Mouse (Mus musculus) forebrain, embryonic 10.5 days (tissue): ENCODE measurements around the gene Topbp1. TPM values are rescaled to one million over a fixed set of nuclear protein-coding genes. Genes with fewer than 3 reads are reported as not detected.

Experiments
- polyA plus RNA-seq: library from polyadenylated mRNA; unstranded; fragments of >200 nt; fragmentation: Nextera tagmentation; extraction: Ambion mirVana; gene quantifications from 2 replicates; pipeline ENCODE4 v1.2.1, GENCODE M21; 2016

Gene Topbp1
- polyA plus RNA-seq, 1 experiment from 2014 or later = 96.0 TPM

Other genes with a start within 250 kb of the Topbp1 start
- 8.3 and 9.1 TPM in 2 replicates for gene Rab6b, start 193.4 kb upstream of the Topbp1 start, polyA plus RNA-seq
- gene Srprb, start 103.1 kb upstream of the Topbp1 start, polyA plus RNA-seq = 62.1 and 66.9 TPM in 2 replicates
- not detected in 2 replicates for gene Gm20425, start 74.9 kb upstream of the Topbp1 start, polyA plus RNA-seq
- 11.9 and 14.2 TPM in 2 replicates for gene Trf, start 74.8 kb upstream of the Topbp1 start, polyA plus RNA-seq
- 3.6 and 4.1 TPM in 2 replicates for gene 1300017J02Rik, start 133 bp upstream of the Topbp1 start, polyA plus RNA-seq
- gene Cdv3, start 60.6 kb downstream of the Topbp1 start, polyA plus RNA-seq = 188 and 213 TPM in 2 replicates
- 0.59 and 0.79 TPM in 2 replicates for gene Bfsp2, start 175.2 kb downstream of the Topbp1 start, polyA plus RNA-seq